Mouse (Mus musculus): Measurements from ENCODE around the gene Nol3. TPM values are rescaled to one million over a fixed set of nuclear protein-coding genes. Genes with fewer than 3 reads are reported as not detected.
A peak's percentile ranks its signal among the peaks of the same experiment; 100 is the strongest.
"Not testable (repeated sequence)": the region's sequence is repeated elsewhere in the genome, so short reads cannot be mapped to it uniquely, and the experiment has no call there.

Nol3 gene
- polyA plus RNA-seq, 1 experiment from 2014 or later: 2.1 TPM

DNA sequence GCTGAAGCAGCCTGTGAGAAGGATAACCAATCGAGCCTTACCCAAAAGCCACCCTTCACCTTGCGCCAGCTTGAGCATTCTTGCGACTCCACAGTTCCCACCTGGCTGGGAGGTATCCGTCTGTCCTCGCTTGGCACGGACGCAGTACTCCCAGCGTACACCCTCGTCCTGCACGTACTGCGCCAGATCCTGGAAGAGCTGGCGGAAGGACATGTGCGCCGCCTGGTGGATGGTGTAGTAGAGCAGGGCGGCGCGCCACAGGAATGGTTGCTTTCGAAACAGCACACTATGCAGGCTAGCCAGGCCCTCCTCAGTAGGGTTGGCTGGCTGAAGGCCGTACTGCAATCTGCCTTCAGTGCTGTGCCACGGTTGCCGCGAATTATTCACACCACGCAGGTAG, 7.1 kb downstream of the Nol3 start:
- ATAC-seq (ENCODE audit: low read depth): peak; percentile 64

DNA sequence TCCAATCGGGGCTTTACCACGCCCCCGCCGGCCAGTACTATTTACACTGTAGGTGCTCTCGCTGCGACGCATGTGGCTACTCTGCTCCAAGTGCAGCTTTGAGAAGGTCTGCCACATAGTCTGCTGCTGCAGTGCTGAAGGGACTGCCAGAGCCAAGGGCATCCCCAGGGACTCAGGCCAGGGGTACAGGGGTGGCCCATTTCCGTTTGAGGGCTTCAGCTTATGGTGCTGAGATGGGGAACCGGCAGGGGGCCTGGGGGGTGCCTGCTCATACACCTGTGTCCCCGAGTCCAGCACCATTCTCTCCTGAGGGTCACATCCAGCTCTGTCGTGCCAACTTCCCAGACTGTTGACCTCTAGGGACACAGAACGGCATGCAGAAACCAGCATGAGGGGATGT, 9.6 kb downstream of the Nol3 start:
- Histone ChIP-seq H3K4me1 (replicated peaks; ENCODE audit: control insufficient read depth, insufficient read depth, low read length) (peaks cover 29% of the 10 kb centered on the region), H3K27me3 (ENCODE audit: control insufficient read depth, insufficient read depth, low read depth, low read length) (peaks cover 3% of the 10 kb centered on the region), H3K9ac (ENCODE audit: low read length) (no peak overlapping the region), H3K36me3 (ENCODE audit: control insufficient read depth, insufficient read depth, low read length) (no peaks in the 10 kb centered on the region), H3K4me3 (ENCODE audit: low read length) (no peak overlapping the region), H3K27ac (ENCODE audit: low read length) (no peak overlapping the region), H3K4me2 (ENCODE audit: low read depth, low read length) (no peak overlapping the region), H3K9me3 (ENCODE audit: control insufficient read depth, low read length) (no peaks in the 10 kb centered on the region)
- 48% methylated on average over 12 of the region's 12 CpGs for WGBS
- ATAC-seq (ENCODE audit: low read depth): no peak

More for the DNA sequence above, 7.1 kb downstream of the Nol3 start:
- H3K4me1 ChIP-seq (replicated peaks; ENCODE audit: control insufficient read depth, insufficient read depth, low read length): peaks cover 20% of the 10 kb centered on the region
- no peak overlapping the region for H3K9ac ChIP-seq (ENCODE audit: low read length)
- H3K4me3 ChIP-seq (ENCODE audit: low read length): no peak overlapping the region
- H3K27me3 ChIP-seq (ENCODE audit: control insufficient read depth, insufficient read depth, low read depth, low read length): peaks cover 13% of the 10 kb centered on the region
- no peaks in the 10 kb centered on the region for H3K36me3 ChIP-seq (ENCODE audit: control insufficient read depth, insufficient read depth, low read length)
- no peaks in the 10 kb centered on the region for H3K9me3 ChIP-seq (ENCODE audit: control insufficient read depth, low read length)
- WGBS: 31% methylated on average over 23 of the region's 23 CpGs
- no peak overlapping the region for H3K4me2 ChIP-seq (ENCODE audit: low read depth, low read length)
- H3K27ac ChIP-seq (ENCODE audit: low read length): 0 out of 2 replicates have a peak overlapping the region, but pooled peaks have one; percentile 26

DNA sequence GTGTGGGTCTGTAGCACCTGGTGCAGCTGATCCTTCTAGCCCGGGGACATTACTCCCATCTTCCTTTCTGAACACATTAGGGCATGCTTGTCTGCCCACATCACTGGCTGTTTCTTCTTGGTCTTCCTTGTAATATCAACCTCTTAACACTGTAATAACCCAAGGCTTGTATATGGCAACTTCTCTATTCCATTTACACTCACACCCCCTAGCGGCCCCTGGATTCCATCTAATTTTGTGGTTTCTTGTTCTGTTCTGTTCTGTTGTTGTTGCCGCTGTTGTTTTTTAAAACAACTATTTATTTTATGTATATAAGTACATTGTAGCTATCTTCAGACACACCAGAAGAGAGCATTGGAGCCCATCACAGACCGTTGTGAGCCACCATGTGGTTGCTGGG, 11.0 kb downstream of the Nol3 start:
- peaks cover 7% of the 10 kb centered on the region for H3K27me3 ChIP-seq (ENCODE audit: control insufficient read depth, insufficient read depth, low read depth, low read length)
- H3K4me3 ChIP-seq (ENCODE audit: low read length): no peak overlapping the region
- no peak overlapping the region for H3K4me2 ChIP-seq (ENCODE audit: low read depth, low read length)
- 82% methylated on average over 4 of the region's 4 CpGs for WGBS
- no peak overlapping the region for H3K9ac ChIP-seq (ENCODE audit: low read length)
- no peak overlapping the region for H3K27ac ChIP-seq (ENCODE audit: low read length)
- no peaks in the 10 kb centered on the region for H3K36me3 ChIP-seq (ENCODE audit: control insufficient read depth, insufficient read depth, low read length)
- ATAC-seq (ENCODE audit: low read depth): no peak
- peaks cover 30% of the 10 kb centered on the region for H3K4me1 ChIP-seq (replicated peaks; ENCODE audit: control insufficient read depth, insufficient read depth, low read length)
- H3K9me3 ChIP-seq (ENCODE audit: control insufficient read depth, low read length): no peaks in the 10 kb centered on the region

DNA sequence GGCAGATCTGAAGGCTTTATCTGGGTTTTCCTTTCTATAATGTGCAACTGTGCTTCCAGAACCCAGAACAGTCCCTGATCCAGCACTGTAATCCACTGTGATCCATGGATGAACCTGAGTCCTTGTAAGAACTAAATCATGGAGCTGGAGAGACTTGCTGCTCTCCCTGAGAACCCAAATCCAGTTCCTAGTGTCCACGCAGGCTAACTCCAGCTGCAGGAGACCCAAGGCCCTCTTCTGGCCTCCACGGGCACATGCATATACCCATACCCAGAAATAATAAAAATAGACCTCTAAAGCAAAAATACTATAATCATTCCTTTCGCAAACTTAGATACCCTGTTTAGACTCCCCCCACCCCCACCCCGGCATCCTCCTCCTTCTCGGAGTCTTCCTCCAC, 12.3 kb downstream of the Nol3 start:
- no peak for ATAC-seq (ENCODE audit: low read depth)
- peak overlapping the region; percentile 63; the same call in 1 of the 2 replicates for H3K4me2 ChIP-seq (ENCODE audit: low read depth, low read length)
- H3K27ac ChIP-seq (ENCODE audit: low read length): no peak overlapping the region
- no peaks in the 10 kb centered on the region for H3K9me3 ChIP-seq (ENCODE audit: control insufficient read depth, low read length)
- peaks cover 24% of the 10 kb centered on the region for H3K4me1 ChIP-seq (replicated peaks; ENCODE audit: control insufficient read depth, insufficient read depth, low read length)
- peak overlapping the region; percentile 65; the same call in 1 of the 2 replicates for H3K9ac ChIP-seq (ENCODE audit: low read length)
- no peaks in the 10 kb centered on the region for H3K36me3 ChIP-seq (ENCODE audit: control insufficient read depth, insufficient read depth, low read length)
- H3K27me3 ChIP-seq (ENCODE audit: control insufficient read depth, insufficient read depth, low read depth, low read length): peaks cover 7% of the 10 kb centered on the region
- 82% methylated on average over 5 of the region's 5 CpGs for WGBS
- H3K4me3 ChIP-seq (ENCODE audit: low read length): no peak overlapping the region

DNA sequence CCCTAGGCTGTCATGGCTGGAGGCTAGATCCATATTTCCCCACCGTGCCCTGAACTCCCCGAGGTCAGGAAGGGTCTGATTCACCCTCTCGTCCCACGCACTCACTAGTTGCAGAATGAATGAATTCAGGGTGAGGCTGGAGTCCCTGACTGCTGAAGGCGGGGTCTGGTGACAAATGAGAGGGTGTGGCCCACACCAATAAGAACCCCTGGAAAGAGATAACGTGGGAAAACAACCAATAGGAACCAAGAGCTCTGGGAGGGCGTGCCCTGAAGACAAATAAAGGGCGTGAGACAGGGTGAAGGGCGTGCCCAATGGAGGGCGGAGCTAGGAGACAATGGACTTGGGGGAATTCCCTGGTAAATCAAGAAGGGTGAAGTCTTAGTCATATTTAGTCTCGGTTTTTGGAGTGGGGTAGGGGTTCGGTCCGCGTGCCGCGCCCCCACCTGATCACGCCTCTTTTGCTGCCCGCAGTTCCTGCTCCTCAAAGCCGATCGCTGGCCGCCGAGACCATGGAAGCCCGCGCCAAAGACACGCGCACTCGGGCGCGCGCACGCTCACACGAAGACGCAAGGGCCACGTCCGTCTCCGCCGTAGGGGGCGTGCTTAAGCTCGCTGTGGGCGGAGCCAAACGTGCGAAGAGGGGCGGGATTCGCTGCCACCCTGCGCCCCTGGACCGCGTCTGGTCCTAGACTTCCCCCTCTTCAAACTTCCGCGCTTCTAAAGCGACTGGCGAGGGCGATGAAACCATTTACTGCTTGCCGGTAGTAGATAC, 13.2 kb downstream of the Nol3 start:
- Histone ChIP-seq H3K36me3 (ENCODE audit: control insufficient read depth, insufficient read depth, low read length) (no peaks in the 10 kb centered on the region), H3K4me3 (ENCODE audit: low read length) (peak overlapping the region; percentile 56), H3K9ac (ENCODE audit: low read length) (peak overlapping the region; percentile 65), H3K9me3 (ENCODE audit: control insufficient read depth, low read length) (no peaks in the 10 kb centered on the region), H3K4me2 (ENCODE audit: low read depth, low read length) (peak overlapping the region; percentile 63), H3K27me3 (ENCODE audit: control insufficient read depth, insufficient read depth, low read depth, low read length) (peaks cover 7% of the 10 kb centered on the region), H3K27ac (ENCODE audit: low read length) (peak overlapping the region; percentile 82), H3K4me1 (replicated peaks; ENCODE audit: control insufficient read depth, insufficient read depth, low read length) (peaks cover 24% of the 10 kb centered on the region)
- under 1% methylated on average over 53 of the region's 53 CpGs for WGBS
- peak; percentile 93 for ATAC-seq (ENCODE audit: low read depth)

DNA sequence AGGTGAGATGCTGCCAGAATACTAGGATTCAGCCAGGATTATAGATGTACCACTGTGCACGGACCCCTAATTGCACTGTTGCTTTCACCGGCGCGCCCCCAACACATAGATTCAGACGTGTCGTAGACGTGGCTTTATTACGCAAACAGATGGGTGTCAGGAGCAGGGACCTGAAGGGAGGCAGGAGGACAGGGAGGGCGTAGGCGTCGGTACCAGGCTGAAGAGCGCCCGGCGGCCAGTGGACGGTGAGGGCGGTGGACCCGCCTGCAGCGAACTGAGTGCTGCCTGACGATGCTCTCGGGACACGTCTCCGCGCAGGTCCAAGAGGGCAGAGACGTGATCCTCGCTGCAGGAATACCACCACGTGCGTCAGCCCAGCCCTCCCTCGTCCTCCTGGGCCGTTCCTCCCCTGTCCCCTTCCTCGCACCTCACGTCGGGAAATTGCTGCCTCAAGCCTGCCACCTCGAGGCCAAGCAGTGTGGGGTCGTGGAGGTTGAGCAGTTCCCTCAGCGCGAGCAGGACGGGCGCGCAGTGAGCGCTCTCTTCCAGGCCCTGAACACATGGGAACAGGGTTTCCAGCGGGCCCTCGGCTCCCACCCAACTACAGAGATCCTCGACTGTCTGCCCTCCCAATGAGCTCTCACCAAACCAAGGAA, 14.0 kb downstream of the Nol3 start, which contains the start of gene 4931428F04Rik:
4931428F04Rik (minus strand) TSS at position 60 of the 656 bp plus-strand sequence.
- peaks cover 7% of the 10 kb centered on the region for H3K27me3 ChIP-seq (ENCODE audit: control insufficient read depth, insufficient read depth, low read depth, low read length)
- H3K9ac ChIP-seq (ENCODE audit: low read length): peak within 1 kb of the TSS; percentile 65
- ATAC-seq (ENCODE audit: low read depth): peak; percentile 40
- WGBS: 2% methylated on average over 43 of the region's 43 CpGs
- peak within 1 kb of the TSS; percentile 56 for H3K4me3 ChIP-seq (ENCODE audit: low read length)
- H3K4me2 ChIP-seq (ENCODE audit: low read depth, low read length): peak within 1 kb of the TSS; percentile 63
- H3K27ac ChIP-seq (ENCODE audit: low read length): peak within 1 kb of the TSS; percentile 82
- H3K4me1 ChIP-seq (replicated peaks; ENCODE audit: control insufficient read depth, insufficient read depth, low read length): peaks cover 24% of the 10 kb centered on the region
- no peaks in the 10 kb centered on the region for H3K9me3 ChIP-seq (ENCODE audit: control insufficient read depth, low read length)
- no peaks in the 10 kb centered on the region for H3K36me3 ChIP-seq (ENCODE audit: control insufficient read depth, insufficient read depth, low read length)

DNA sequence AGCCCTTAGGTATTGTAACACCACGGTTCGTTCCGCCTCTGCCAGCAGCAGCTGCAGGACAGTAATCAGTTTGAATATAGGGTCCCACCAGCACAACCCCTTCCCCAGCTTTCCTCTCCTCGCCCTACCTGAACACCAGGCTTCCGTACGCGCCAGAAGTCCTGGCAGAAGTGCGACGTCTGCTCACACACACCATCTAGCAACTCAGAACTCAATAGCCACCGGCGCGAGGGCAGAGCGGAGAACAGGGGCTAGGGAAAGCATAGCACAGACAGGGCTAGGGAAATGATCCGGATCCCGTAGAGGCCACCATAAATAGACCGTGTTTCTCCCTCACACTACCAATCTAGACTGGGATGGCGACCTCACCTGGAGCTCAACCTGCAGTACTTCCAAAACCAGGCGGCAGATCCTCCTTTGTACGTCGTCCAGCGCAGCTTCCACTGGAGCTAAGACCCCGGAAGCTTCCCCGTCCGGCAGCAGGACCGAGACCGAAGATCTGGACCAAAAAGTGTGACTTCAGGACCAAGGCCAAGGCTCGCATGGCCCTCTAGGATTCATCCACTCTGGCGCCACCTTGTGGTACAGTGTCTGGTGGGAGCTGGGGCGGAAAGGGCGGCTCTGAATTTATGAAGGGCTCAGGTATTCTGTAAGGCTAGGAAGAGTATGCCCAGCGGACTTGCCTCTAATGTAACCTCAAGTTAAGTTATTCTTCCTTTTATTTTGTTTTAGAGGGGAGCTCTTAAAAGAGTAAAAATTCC, 14.8 kb downstream of the Nol3 start:
- 9% methylated on average over 31 of the region's 31 CpGs for WGBS
- Histone ChIP-seq H3K9me3 (ENCODE audit: control insufficient read depth, low read length) (no peaks in the 10 kb centered on the region), H3K9ac (ENCODE audit: low read length) (no peak overlapping the region), H3K27ac (ENCODE audit: low read length) (no peak overlapping the region), H3K4me3 (ENCODE audit: low read length) (peak overlapping the region; percentile 4), H3K4me1 (replicated peaks; ENCODE audit: control insufficient read depth, insufficient read depth, low read length) (peaks cover 21% of the 10 kb centered on the region), H3K4me2 (ENCODE audit: low read depth, low read length) (peak overlapping the region; percentile 63), H3K27me3 (ENCODE audit: control insufficient read depth, insufficient read depth, low read depth, low read length) (peaks cover 7% of the 10 kb centered on the region), H3K36me3 (ENCODE audit: control insufficient read depth, insufficient read depth, low read length) (no peaks in the 10 kb centered on the region)
- peak; percentile 4; the same call in 1 of the 2 replicates for ATAC-seq (ENCODE audit: low read depth)

DNA sequence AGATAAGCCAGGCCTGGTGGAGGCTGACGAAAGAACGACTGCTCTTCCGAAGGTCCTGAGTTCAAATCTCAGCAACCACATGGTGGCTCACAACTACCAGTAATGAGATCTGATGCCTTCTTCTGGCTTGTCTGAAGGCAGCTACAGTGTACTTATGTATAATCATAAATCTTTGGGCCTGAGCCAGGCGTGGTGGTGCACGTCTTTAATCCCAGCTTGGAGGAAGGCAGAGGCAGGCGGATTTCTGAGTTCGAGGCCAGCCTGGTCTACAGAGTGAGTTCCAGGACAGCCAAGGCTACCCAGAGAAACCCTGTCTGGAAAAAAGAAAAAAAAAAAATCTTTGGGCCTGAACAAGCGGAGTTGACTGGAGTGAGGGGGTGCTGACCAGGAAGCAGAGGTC, 15.4 kb downstream of the Nol3 start:
- ATAC-seq (ENCODE audit: low read depth); H3K36me3 ChIP-seq (ENCODE audit: control insufficient read depth, insufficient read depth, low read length); H3K9ac ChIP-seq (ENCODE audit: low read length); H3K9me3 ChIP-seq (ENCODE audit: control insufficient read depth, low read length); H3K27me3 ChIP-seq (ENCODE audit: control insufficient read depth, insufficient read depth, low read depth, low read length); H3K4me3 ChIP-seq (ENCODE audit: low read length); H3K27ac ChIP-seq (ENCODE audit: low read length); H3K4me2 ChIP-seq (ENCODE audit: low read depth, low read length): not testable (repeated sequence)
- H3K4me1 ChIP-seq (replicated peaks; ENCODE audit: control insufficient read depth, insufficient read depth, low read length): peaks cover 21% of the 10 kb centered on the region
- 72% methylated on average over 8 of the region's 8 CpGs for WGBS

DNA sequence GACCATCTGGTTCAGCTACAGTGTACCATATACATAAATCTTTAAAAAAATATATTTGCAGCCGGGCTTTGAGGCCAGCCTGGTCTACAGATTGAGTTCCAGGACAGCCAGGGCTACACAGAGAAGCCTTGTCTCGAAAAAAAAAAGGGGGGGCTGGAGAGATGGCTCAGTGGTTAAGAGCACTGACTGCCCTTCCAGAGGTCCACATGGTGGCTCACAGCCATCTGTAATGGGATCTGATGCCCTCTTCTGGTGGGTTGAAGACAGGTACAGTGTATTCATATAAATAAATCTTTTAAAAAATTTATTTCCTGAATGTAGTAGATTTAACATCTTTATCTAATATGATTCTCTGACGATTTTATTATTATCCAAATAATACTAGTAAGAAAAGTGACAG, 15.9 kb downstream of the Nol3 start:
- not testable (repeated sequence) for H3K4me3 ChIP-seq (ENCODE audit: low read length); H3K4me2 ChIP-seq (ENCODE audit: low read depth, low read length); H3K27me3 ChIP-seq (ENCODE audit: control insufficient read depth, insufficient read depth, low read depth, low read length); H3K27ac ChIP-seq (ENCODE audit: low read length); H3K9me3 ChIP-seq (ENCODE audit: control insufficient read depth, low read length); H3K9ac ChIP-seq (ENCODE audit: low read length); ATAC-seq (ENCODE audit: low read depth); H3K36me3 ChIP-seq (ENCODE audit: control insufficient read depth, insufficient read depth, low read length)
- WGBS: 63% methylated on average over 3 of the region's 3 CpGs
- H3K4me1 ChIP-seq (replicated peaks; ENCODE audit: control insufficient read depth, insufficient read depth, low read length): peaks cover 23% of the 10 kb centered on the region
